ENCODE assay signal across 27 mouse cellular contexts in genomic region chr3:37154396-37154795, GRCm38 (mm10). TPM values are rescaled to one million over a fixed set of nuclear protein-coding genes. Genes with fewer than 3 reads are reported as not detected.
DNase-seq lines count a peak whose midpoint lies in the region; ATAC-seq and TF ChIP-seq lines count a peak whose summit lies in the region.
"Had no signal": no experiment of that assay in that cellular context is flagged by ENCODE, and none has a peak within 500 bp of the region (broad histone marks: within the 10 kb centered on the region; RNA-seq: fewer than 3 reads in every experiment).

No protein-coding gene starts in this region.

- H3K4me2 ChIP-seq in heart, embryonic 15.5 days, result no peak overlapping the region
- peak overlapping the region; percentile 14; the same call in 1 of the 2 replicates for H3K4me2 ChIP-seq in liver, embryonic 16.5 days (ENCODE audit: low read depth, low read length)
- H3K4me2 ChIP-seq: neural tube, embryonic 15.5 days had no signal

- no peak for DNase-seq in heart, postnatal 10 days
- DNase-seq in MEL (ENCODE audit: low read depth, low spot score), result peak; percentile 64
- DNase-seq in c-Kit-positive CD71-positive TER-119-positive erythroid progenitor cells, embryonic 14.5 days (ENCODE audit: low spot score), result peak; percentile 43
- DNase-seq in right cerebral cortex, adult 2 months (ENCODE audit: low spot score in 2 of 2), result no peak
- DNase-seq in gastrocnemius, postnatal 10 days, result no peak
- DNase-seq: B cell, adult 2 months; cerebellum, adult 9-10 months; heart, postnatal 4 days; kidney, adult 2 months; kidney, postnatal 36 days; layer of hippocampus, adult 9-11 months; lung, adult 2 months; midbrain, embryonic 14.5 days; right cerebral cortex, postnatal 14 days; spleen, adult 18-20 months; thymus, adult 18-20 months had no signal

- no peak for TF ChIP-seq POLR2A in MEL (IDR thresholded peaks at IDR 0.05; ENCODE audit: control insufficient read depth in 1 of 2, insufficient read depth in 1 of 2, low read depth in 1 of 2, low read length in 2 of 2, poor library complexity in 1 of 2)

- no peaks in the 10 kb centered on the region for H3K27me3 ChIP-seq in heart, embryonic 15.5 days
- H3K27me3 ChIP-seq in MEL (ENCODE audit: control insufficient read depth in 1 of 2, insufficient read depth in 2 of 2, low read length in 2 of 2), result no peaks in the 10 kb centered on the region; a peak in 1 of 4 replicates
- no peaks in the 10 kb centered on the region for H3K27me3 ChIP-seq in liver, embryonic 16.5 days (ENCODE audit: control insufficient read depth, insufficient read depth, low read depth, low read length)
- H3K27me3 ChIP-seq: neural tube, embryonic 15.5 days had no signal

- no peak for TF ChIP-seq CTCF in MEL (IDR thresholded peaks at IDR 0.05 in 2 of 3, conservative IDR thresholded peaks at IDR 0.05 in 1 of 3; ENCODE audit: control insufficient read depth in 1 of 3, insufficient read depth in 1 of 3, low read depth in 2 of 3, low read length in 3 of 3, poor library complexity in 1 of 3, severe bottlenecking in 1 of 3)

- H3K36me3 ChIP-seq in heart, embryonic 15.5 days, result no peaks in the 10 kb centered on the region
- H3K36me3 ChIP-seq in MEL (ENCODE audit: control insufficient read depth in 1 of 2, insufficient read depth in 2 of 2, low read length in 2 of 2), result peaks cover 0 to 20% of the 10 kb centered on the region in 2 experiments; a peak in 2 of 4 replicates
- H3K36me3 ChIP-seq in liver, embryonic 16.5 days (ENCODE audit: control insufficient read depth, insufficient read depth), result no peaks in the 10 kb centered on the region
- H3K36me3 ChIP-seq: embryonic facial prominence, embryonic 10.5 days; neural tube, embryonic 15.5 days had no signal

- H3K4me1 ChIP-seq in heart, embryonic 15.5 days (replicated peaks), result peaks cover 9% of the 10 kb centered on the region; the same call in 1 of the 2 replicates
- peaks cover 9 to 18% of the 10 kb centered on the region in 2 experiments for H3K4me1 ChIP-seq in MEL (ENCODE audit: control insufficient read depth in 1 of 2, insufficient read depth in 2 of 2, low read length in 2 of 2)
- peaks cover 14% of the 10 kb centered on the region for H3K4me1 ChIP-seq in liver, embryonic 16.5 days (ENCODE audit: control insufficient read depth, low read depth, low read length)
- H3K4me1 ChIP-seq: neural tube, embryonic 15.5 days had no signal

- no peak overlapping the region for H3K4me3 ChIP-seq in heart, embryonic 15.5 days
- H3K4me3 ChIP-seq in MEL (ENCODE audit: control insufficient read depth in 1 of 2, insufficient read depth in 1 of 2, low read depth in 2 of 2, low read length in 2 of 2), result peak overlapping the region in 1 of 2 experiments; percentile 33; a peak in 2 of 4 replicates
- H3K4me3 ChIP-seq in liver, embryonic 16.5 days (ENCODE audit: low read depth, low read length), result no peak overlapping the region
- H3K4me3 ChIP-seq: embryonic facial prominence, embryonic 10.5 days; left cerebral cortex, adult 2 months; neural tube, embryonic 15.5 days had no signal

- no peak overlapping the region for H3K9ac ChIP-seq in heart, embryonic 15.5 days
- no peak overlapping the region for H3K9ac ChIP-seq in MEL (ENCODE audit: control insufficient read depth, low read depth, low read length, poor library complexity, severe bottlenecking)
- H3K9ac ChIP-seq in liver, embryonic 16.5 days (ENCODE audit: low read depth, low read length), result no peak overlapping the region
- H3K9ac ChIP-seq: neural tube, embryonic 15.5 days had no signal

- no peak for TF ChIP-seq RAD21 in MEL (IDR thresholded peaks at IDR 0.05; ENCODE audit: low read depth, low read length)

- no peaks in the 10 kb centered on the region for H3K9me3 ChIP-seq in heart, embryonic 15.5 days (replicated peaks)
- no peaks in the 10 kb centered on the region for H3K9me3 ChIP-seq in MEL (replicated peaks; ENCODE audit: insufficient read depth, low read length)
- H3K9me3 ChIP-seq in liver, embryonic 16.5 days (replicated peaks; ENCODE audit: control insufficient read depth, low read length), result no peaks in the 10 kb centered on the region
- H3K9me3 ChIP-seq: embryonic facial prominence, embryonic 10.5 days; neural tube, embryonic 15.5 days had no signal

- intact Hi-C loops in heart, postnatal 10 days (cut with DNase I), result no loop called here

- no peaks in the 10 kb centered on the region for H3K79me2 ChIP-seq in MEL (ENCODE audit: control insufficient read depth, insufficient read depth, low read length, poor library complexity)

- H3K27ac ChIP-seq in heart, embryonic 15.5 days, result no peak overlapping the region
- H3K27ac ChIP-seq in MEL (ENCODE audit: control insufficient read depth, low read depth, low read length), result no peak overlapping the region
- H3K27ac ChIP-seq in liver, embryonic 16.5 days (ENCODE audit: low read length), result no peak overlapping the region
- H3K27ac ChIP-seq: embryonic facial prominence, embryonic 10.5 days; left cerebral cortex, adult 2 months; neural tube, embryonic 15.5 days had no signal

- no peak for TF ChIP-seq EP300 in MEL (IDR thresholded peaks at IDR 0.05; ENCODE audit: low read depth in 1 of 2, low read length in 2 of 2)

- WGBS in heart, embryonic 15.5 days, result 22% methylated on average over 7 of the region's 7 CpGs
- 32% methylated on average over 7 of the region's 7 CpGs for WGBS in liver, embryonic 16.5 days (ENCODE audit: insufficient replicate concordance)

- ATAC-seq in heart, embryonic 15.5 days (replicated peaks; ENCODE audit: insufficient number of reproducible peaks, insufficient read depth, low FRiP score, low read depth), result 0 out of 2 replicates have a peak, but pooled peaks have one; percentile 47
- ATAC-seq in liver, embryonic 16.5 days (ENCODE audit: low read depth), result peak; percentile 68
- ATAC-seq: hindbrain, embryonic 16.5 days had no signal

TF ChIP-seq in MEL, 35 proteins besides CTCF, POLR2A, EP300 and RAD21:
- TF ChIP-seq TCF12 (IDR thresholded peaks at IDR 0.05; ENCODE audit: low read depth, low read length), result no peak
- peak; percentile 43; the same call in 1 of the 2 replicates for TF ChIP-seq ZNF384 (IDR thresholded peaks at IDR 0.05; ENCODE audit: low read depth, low read length)
- TF ChIP-seq GABPA (IDR thresholded peaks at IDR 0.05; ENCODE audit: low read depth, low read length), result no peak
- TF ChIP-seq POLR2AphosphoS5 (IDR thresholded peaks at IDR 0.05; ENCODE audit: borderline replicate concordance, low read depth, low read length), result no peak
- no peak for TF ChIP-seq USF1 (IDR thresholded peaks at IDR 0.05; ENCODE audit: low read depth, low read length)
- no peak for TF ChIP-seq POLR2AphosphoS2 (IDR thresholded peaks at IDR 0.05; ENCODE audit: low read length)
- no peak for TF ChIP-seq BHLHE40 (IDR thresholded peaks at IDR 0.05; ENCODE audit: borderline replicate concordance, low read depth, low read length)
- no peak for TF ChIP-seq E2F4 (IDR thresholded peaks at IDR 0.05; ENCODE audit: borderline replicate concordance, low read depth, low read length)
- TF ChIP-seq MAZ (IDR thresholded peaks at IDR 0.05; ENCODE audit: low read depth, low read length), result no peak
- no peak for TF ChIP-seq KAT2A (conservative IDR thresholded peaks at IDR 0.05; ENCODE audit: low read depth, low read length)
- peak; percentile 26; the same call in 1 of the 2 replicates for TF ChIP-seq GATA1 (IDR thresholded peaks at IDR 0.05; ENCODE audit: low read depth, low read length)
- TF ChIP-seq ZMIZ1 (IDR thresholded peaks at IDR 0.05; ENCODE audit: low read depth, low read length), result no peak
- no peak for TF ChIP-seq MYB (IDR thresholded peaks at IDR 0.05; ENCODE audit: low read depth, low read length)
- TF ChIP-seq MYC (IDR thresholded peaks at IDR 0.05; ENCODE audit: low read depth, low read length), result no peak
- no peak for TF ChIP-seq TBP (IDR thresholded peaks at IDR 0.05; ENCODE audit: low read depth, low read length)
- TF ChIP-seq MXI1 (IDR thresholded peaks at IDR 0.05; ENCODE audit: low read depth, low read length), result peak; percentile 24; the same call in 1 of the 2 replicates
- no peak for TF ChIP-seq MEF2A (IDR thresholded peaks at IDR 0.05; ENCODE audit: extremely low read depth, insufficient replicate concordance, low read depth, low read length, poor library complexity, severe bottlenecking)
- no peak for TF ChIP-seq MAX (IDR thresholded peaks at IDR 0.05; ENCODE audit: low read length)
- no peak for TF ChIP-seq NELFE (IDR thresholded peaks at IDR 0.05; ENCODE audit: low read depth, low read length)
- TF ChIP-seq ELF1 (IDR thresholded peaks at IDR 0.05; ENCODE audit: low read depth, low read length), result no peak
- TF ChIP-seq SIN3A (IDR thresholded peaks at IDR 0.05; ENCODE audit: low read length), result peak; percentile 57
TF ChIP-seq in MEL: peak in this region for 4.

RNA-seq across cellular contexts. Expression of gene Il2, which starts 28.6 kb away (rescaled TPM):
- polyA plus RNA-seq in heart, embryonic 15.5 days (2015; fragmentation: Nextera tagmentation; extraction: Ambion mirVana), result 0.16 and 0.44 TPM in 2 replicates
- total RNA-seq in heart, postnatal 10 days (2021), result not detected
- total RNA-seq in MEL (2012; rRNA removed), result not detected in 2 replicates
- not detected for polyA plus RNA-seq in MEL (2012; ENCODE audit: insufficient read depth in 1 of 2, insufficient read length in 2 of 2, low read depth in 1 of 2, low replicate concordance in 2 of 2, missing spikeins in 1 of 2)
- 0.14 TPM in 1 of 2 replicates, not detected in the other for polyA plus RNA-seq in liver, embryonic 16.5 days (2015; fragmentation: Nextera tagmentation; extraction: Ambion mirVana)
- total RNA-seq in gastrocnemius, postnatal 10 days (2021), result not detected
- total RNA-seq: adrenal gland, adult 18-20 months; adrenal gland, postnatal 4 days; common myeloid progenitor, adult 5-6 weeks; gastrocnemius, adult 18-20 months; heart, postnatal 4 days; left cerebral cortex, adult 2 months had no signal
- polyA plus RNA-seq: gonadal fat pad, adult 2 months; lung, adult 2 months had no signal

Comparison
In these comparisons a context has a peak if more than half of its experiments do, and no peak if none do; other contexts are left out.
1. DNase-seq: peak in MEL (single experiment) and c-Kit-positive CD71-positive TER-119-positive erythroid progenitor cells, embryonic 14.5 days (single experiment); none in heart, postnatal 10 days (0 of 2), right cerebral cortex, adult 2 months (0 of 2) and gastrocnemius, postnatal 10 days (single experiment).